Mouse (Mus musculus): ENCODE results near the gene 1700074P13Rik. TPM values are rescaled to one million over a fixed set of nuclear protein-coding genes. Genes with fewer than 3 reads are reported as not detected.
"Not testable (repeated sequence)": the region's sequence is repeated elsewhere in the genome, so short reads cannot be mapped to it uniquely, and the experiment has no call there.

Gene 1700074P13Rik
- polyA plus RNA-seq (2014; fragmentation: Nextera tagmentation; extraction: Ambion mirVana): not detected in 2 replicates

DNA sequence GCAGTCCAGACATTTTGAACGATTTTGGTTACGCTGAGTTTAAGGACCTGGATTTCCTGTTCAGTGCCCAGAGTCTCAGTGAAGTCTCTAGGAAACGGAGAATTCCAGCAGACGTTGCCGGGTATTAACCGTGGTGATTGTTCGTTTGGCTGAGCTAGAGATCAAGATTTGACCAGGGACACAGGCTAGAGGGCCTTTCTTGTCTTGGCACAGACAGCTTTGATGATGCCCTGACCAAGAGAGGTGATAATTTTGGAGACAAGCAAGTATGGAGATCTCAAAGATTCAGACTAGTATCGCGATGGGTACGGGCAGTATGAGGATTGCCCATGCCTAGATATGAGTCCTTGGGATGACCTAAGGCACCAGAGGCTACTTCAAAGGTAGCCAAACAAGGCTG lies at the start of gene 1700074P13Rik:
Gene 1700074P13Rik, minus strand, starts transcription at position 101 of the 400 bp plus-strand sequence.
- H3K9me3 ChIP-seq (ENCODE audit: control insufficient read depth, low read length): no peaks in the 10 kb centered on the region
- DNase-seq (ENCODE audit: low spot score): no peak
- no peaks in the 10 kb centered on the region for H3K36me3 ChIP-seq (ENCODE audit: control insufficient read depth, insufficient read depth, low read length)
- no peak within 1 kb of the TSS for H3K27ac ChIP-seq (replicated peaks; ENCODE audit: low read depth, low read length)
- H3K27me3 ChIP-seq (replicated peaks; ENCODE audit: control insufficient read depth, insufficient read depth, low read length): no peaks in the 10 kb centered on the region
- no peak within 1 kb of the TSS for H3K9ac ChIP-seq (ENCODE audit: low read depth, low read length)
- H3K4me1 ChIP-seq (ENCODE audit: control insufficient read depth, insufficient read depth, low read length): no peaks in the 10 kb centered on the region
- H3K4me3 ChIP-seq (ENCODE audit: low read depth, low read length): no peak within 1 kb of the TSS
- 93% methylated on average over 10 of the region's 10 CpGs for WGBS
- no peak within 1 kb of the TSS for H3K4me2 ChIP-seq (ENCODE audit: low read depth, low read length)
- no peak for ATAC-seq (ENCODE audit: low read depth)

- not testable (repeated sequence) for H3K4me2 ChIP-seq (ENCODE audit: low read depth, low read length); H3K36me3 ChIP-seq (ENCODE audit: control insufficient read depth, insufficient read depth, low read length); H3K9ac ChIP-seq (ENCODE audit: low read depth, low read length); H3K4me3 ChIP-seq (ENCODE audit: low read depth, low read length); DNase-seq (ENCODE audit: low spot score); H3K4me1 ChIP-seq (ENCODE audit: control insufficient read depth, insufficient read depth, low read length); ATAC-seq (ENCODE audit: low read depth); H3K9me3 ChIP-seq (ENCODE audit: control insufficient read depth, low read length); H3K27me3 ChIP-seq (replicated peaks; ENCODE audit: control insufficient read depth, insufficient read depth, low read length); H3K27ac ChIP-seq (replicated peaks; ENCODE audit: low read depth, low read length)
- 87% methylated on average over 2 of the region's 2 CpGs for WGBS
Observed at GRCm38 (mm10) chr6:40964454-40964853, 24.1 kb upstream of the 1700074P13Rik start, which contains the start of gene 1810009J06Rik. 1810009J06Rik (plus strand) TSS chr6:40964754.

- Histone ChIP-seq H3K4me2 (ENCODE audit: low read depth, low read length) (no peak overlapping the region), H3K36me3 (ENCODE audit: control insufficient read depth, insufficient read depth, low read length) (no peaks in the 10 kb centered on the region), H3K4me1 (ENCODE audit: control insufficient read depth, insufficient read depth, low read length) (no peaks in the 10 kb centered on the region), H3K9me3 (ENCODE audit: control insufficient read depth, low read length) (peaks cover 3% of the 10 kb centered on the region; the same call in 1 of the 2 replicates), H3K27ac (replicated peaks; ENCODE audit: low read depth, low read length) (no peak overlapping the region), H3K27me3 (replicated peaks; ENCODE audit: control insufficient read depth, insufficient read depth, low read length) (no peaks in the 10 kb centered on the region), H3K9ac (ENCODE audit: low read depth, low read length) (no peak overlapping the region), H3K4me3 (ENCODE audit: low read depth, low read length) (no peak overlapping the region)
- DNase-seq (ENCODE audit: low spot score): no peak
- ATAC-seq (ENCODE audit: low read depth): no peak
- 61% methylated on average over 2 of the region's 2 CpGs for WGBS
Observed at GRCm38 (mm10) chr6:40953716-40954115, 13.4 kb upstream of the 1700074P13Rik start.

DNA sequence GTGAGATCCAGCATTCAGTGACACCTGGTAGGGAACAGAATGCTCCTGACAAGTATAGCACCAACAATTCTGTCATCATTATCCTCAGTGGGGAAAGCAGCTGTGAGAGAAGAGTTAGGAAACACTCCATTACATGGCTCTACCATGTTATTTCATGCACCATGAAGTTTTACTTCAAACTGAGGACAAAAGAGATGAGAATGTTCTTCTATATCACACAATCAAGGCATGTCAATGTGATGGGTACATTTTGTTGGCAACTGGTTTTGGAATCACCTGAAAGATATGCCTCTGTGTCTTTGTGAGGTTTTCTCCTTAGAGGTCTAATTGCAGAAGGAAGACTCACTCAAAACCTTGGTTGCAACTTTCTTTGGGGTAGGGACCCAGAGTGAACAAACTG lies 11.4 kb upstream of the 1700074P13Rik start, which contains the start of gene Gm4744:
Gene Gm4744, minus strand, starts transcription at position 101 of the 400 bp plus-strand sequence.
- no peak within 1 kb of the TSS for H3K27ac ChIP-seq (replicated peaks; ENCODE audit: low read depth, low read length)
- no peak for DNase-seq (ENCODE audit: low spot score)
- H3K4me3 ChIP-seq (ENCODE audit: low read depth, low read length): no peak within 1 kb of the TSS
- H3K9me3 ChIP-seq (ENCODE audit: control insufficient read depth, low read length): no peaks in the 10 kb centered on the region
- H3K4me2 ChIP-seq (ENCODE audit: low read depth, low read length): no peak within 1 kb of the TSS
- no peaks in the 10 kb centered on the region for H3K4me1 ChIP-seq (ENCODE audit: control insufficient read depth, insufficient read depth, low read length)
- no peak for ATAC-seq (ENCODE audit: low read depth)
- H3K9ac ChIP-seq (ENCODE audit: low read depth, low read length): no peak within 1 kb of the TSS
- no peaks in the 10 kb centered on the region for H3K36me3 ChIP-seq (ENCODE audit: control insufficient read depth, insufficient read depth, low read length)
- no peaks in the 10 kb centered on the region for H3K27me3 ChIP-seq (replicated peaks; ENCODE audit: control insufficient read depth, insufficient read depth, low read length)

DNA sequence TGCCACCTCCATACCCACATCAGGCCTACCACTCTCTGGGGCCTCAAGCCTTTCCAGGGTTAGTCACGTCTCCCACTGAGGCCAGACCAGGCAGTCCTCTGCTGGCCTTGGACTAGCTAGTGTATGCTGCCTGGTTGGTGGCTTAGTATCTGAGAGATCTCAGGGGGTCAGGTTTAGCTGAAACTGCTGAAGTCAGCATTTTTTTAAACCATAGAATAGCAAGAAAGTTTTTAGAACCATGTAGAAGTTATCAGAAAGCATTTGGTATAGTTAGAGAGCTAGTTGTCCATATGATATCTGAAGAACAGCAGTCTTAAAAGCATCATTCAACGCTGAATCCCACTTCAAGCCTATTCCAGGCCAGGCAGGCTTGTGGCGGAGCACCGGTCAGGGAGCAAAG lies 20.4 kb downstream of the 1700074P13Rik start:
- 74% methylated on average over 4 of the region's 4 CpGs for WGBS

GRCm38 (mm10) chr6:40900287-40900686 lies 40.1 kb downstream of the 1700074P13Rik start, which contains the start of gene Prss58:
Prss58 (minus strand) TSS chr6:40900387.
- Histone ChIP-seq H3K36me3 (ENCODE audit: control insufficient read depth, insufficient read depth, low read length) (no peaks in the 10 kb centered on the region), H3K27ac (replicated peaks; ENCODE audit: low read depth, low read length) (no peak within 1 kb of the TSS), H3K4me2 (ENCODE audit: low read depth, low read length) (no peak within 1 kb of the TSS), H3K9ac (ENCODE audit: low read depth, low read length) (no peak within 1 kb of the TSS), H3K4me1 (ENCODE audit: control insufficient read depth, insufficient read depth, low read length) (no peaks in the 10 kb centered on the region), H3K27me3 (replicated peaks; ENCODE audit: control insufficient read depth, insufficient read depth, low read length) (no peaks in the 10 kb centered on the region), H3K9me3 (ENCODE audit: control insufficient read depth, low read length) (no peaks in the 10 kb centered on the region), H3K4me3 (ENCODE audit: low read depth, low read length) (no peak within 1 kb of the TSS)
- ATAC-seq (ENCODE audit: low read depth) (no peak), DNase-seq (ENCODE audit: low spot score) (no peak)

More for the DNA sequence above, 20.4 kb downstream of the 1700074P13Rik start:
- Histone ChIP-seq H3K27ac (replicated peaks; ENCODE audit: low read depth, low read length) (no peak overlapping the region), H3K9ac (ENCODE audit: low read depth, low read length) (no peak overlapping the region), H3K4me3 (ENCODE audit: low read depth, low read length) (no peak overlapping the region), H3K36me3 (ENCODE audit: control insufficient read depth, insufficient read depth, low read length) (no peaks in the 10 kb centered on the region), H3K4me2 (ENCODE audit: low read depth, low read length) (no peak overlapping the region), H3K27me3 (replicated peaks; ENCODE audit: control insufficient read depth, insufficient read depth, low read length) (no peaks in the 10 kb centered on the region), H3K4me1 (ENCODE audit: control insufficient read depth, insufficient read depth, low read length) (no peaks in the 10 kb centered on the region), H3K9me3 (ENCODE audit: control insufficient read depth, low read length) (no peaks in the 10 kb centered on the region)
- ATAC-seq (ENCODE audit: low read depth) (no peak), DNase-seq (ENCODE audit: low spot score) (no peak)

DNA sequence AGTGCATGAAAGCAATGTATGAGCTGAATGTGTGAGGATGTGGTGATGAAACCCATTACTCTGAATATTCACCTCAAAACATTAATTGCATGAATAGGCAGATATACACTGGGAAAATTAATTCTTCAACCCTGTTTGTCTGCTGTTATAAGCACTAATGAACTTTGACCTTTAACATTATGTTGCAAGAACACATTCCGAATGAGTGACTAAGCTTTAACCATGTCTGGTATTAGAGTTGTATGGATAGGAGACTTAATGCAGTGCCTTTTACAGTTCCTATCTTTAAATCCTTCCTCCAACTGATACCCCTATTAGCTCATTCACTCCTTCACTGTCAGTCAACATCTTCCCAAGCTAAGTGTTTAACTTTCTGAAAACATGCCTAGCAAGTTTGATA lies 45.6 kb downstream of the 1700074P13Rik start:
- no peak overlapping the region for H3K4me2 ChIP-seq (ENCODE audit: low read depth, low read length)
- no peak overlapping the region for H3K27ac ChIP-seq (replicated peaks; ENCODE audit: low read depth, low read length)
- no peaks in the 10 kb centered on the region for H3K27me3 ChIP-seq (replicated peaks; ENCODE audit: control insufficient read depth, insufficient read depth, low read length)
- H3K4me3 ChIP-seq (ENCODE audit: low read depth, low read length): no peak overlapping the region
- no peak for DNase-seq (ENCODE audit: low spot score)
- WGBS: 91% methylated on average over 1 of the region's 1 CpGs
- no peaks in the 10 kb centered on the region for H3K36me3 ChIP-seq (ENCODE audit: control insufficient read depth, insufficient read depth, low read length)
- no peak for ATAC-seq (ENCODE audit: low read depth)
- H3K9me3 ChIP-seq (ENCODE audit: control insufficient read depth, low read length): no peaks in the 10 kb centered on the region
- H3K4me1 ChIP-seq (ENCODE audit: control insufficient read depth, insufficient read depth, low read length): no peaks in the 10 kb centered on the region
- H3K9ac ChIP-seq (ENCODE audit: low read depth, low read length): no peak overlapping the region

DNA sequence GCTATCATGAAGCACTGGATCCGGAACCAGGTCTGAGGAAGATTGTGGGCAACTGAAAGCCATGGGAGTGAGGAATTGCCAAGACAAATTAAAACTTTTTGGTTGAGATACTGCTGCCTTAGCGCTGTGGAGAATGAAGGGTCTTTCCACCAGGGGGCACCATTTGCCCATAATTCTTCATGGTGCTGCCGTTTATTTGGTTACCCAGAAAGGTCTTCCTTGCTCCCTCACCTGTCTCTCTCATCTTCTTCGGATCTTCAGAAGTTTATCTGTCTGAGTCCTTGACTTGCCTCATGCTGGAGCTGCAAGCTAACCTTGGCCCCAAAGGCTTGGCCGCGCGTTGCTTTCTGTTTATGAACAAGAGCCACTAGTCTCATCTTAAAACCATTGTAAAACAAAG lies 46.8 kb downstream of the 1700074P13Rik start:
- 37% methylated on average over 7 of the region's 7 CpGs for WGBS
- DNase-seq (ENCODE audit: low spot score): no peak

DNA sequence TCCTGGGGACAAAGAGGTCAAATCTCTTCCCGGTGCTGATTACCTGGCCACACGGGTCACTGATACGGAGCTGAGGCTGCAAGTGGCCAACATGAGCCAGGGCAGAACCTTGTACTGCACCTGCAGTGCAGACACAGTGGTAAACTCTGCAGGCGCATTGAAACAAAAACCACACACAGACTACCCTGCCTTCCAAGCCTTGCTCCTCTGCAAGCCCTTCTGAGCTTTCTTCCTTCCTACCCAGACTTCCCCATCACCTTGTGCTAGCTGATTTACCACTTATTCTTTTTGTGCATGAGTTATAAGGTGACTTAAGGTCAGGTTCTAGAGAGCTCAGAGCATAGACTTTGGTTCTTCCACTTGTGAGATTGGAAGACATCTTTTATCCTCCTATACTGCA lies 48.6 kb downstream of the 1700074P13Rik start:
- no peak overlapping the region for H3K4me2 ChIP-seq (ENCODE audit: low read depth, low read length)
- H3K36me3 ChIP-seq (ENCODE audit: control insufficient read depth, insufficient read depth, low read length): no peaks in the 10 kb centered on the region
- H3K4me3 ChIP-seq (ENCODE audit: low read depth, low read length): no peak overlapping the region
- no peaks in the 10 kb centered on the region for H3K9me3 ChIP-seq (ENCODE audit: control insufficient read depth, low read length)
- 88% methylated on average over 4 of the region's 4 CpGs for WGBS
- no peak for DNase-seq (ENCODE audit: low spot score)
- no peak overlapping the region for H3K9ac ChIP-seq (ENCODE audit: low read depth, low read length)
- H3K27ac ChIP-seq (replicated peaks; ENCODE audit: low read depth, low read length): no peak overlapping the region
- no peaks in the 10 kb centered on the region for H3K4me1 ChIP-seq (ENCODE audit: control insufficient read depth, insufficient read depth, low read length)
- H3K27me3 ChIP-seq (replicated peaks; ENCODE audit: control insufficient read depth, insufficient read depth, low read length): no peaks in the 10 kb centered on the region
- ATAC-seq (ENCODE audit: low read depth): no peak

More for the DNA sequence above, 46.8 kb downstream of the 1700074P13Rik start:
- Histone ChIP-seq H3K4me1 (ENCODE audit: control insufficient read depth, insufficient read depth, low read length) (no peaks in the 10 kb centered on the region), H3K9me3 (ENCODE audit: control insufficient read depth, low read length) (no peaks in the 10 kb centered on the region), H3K27me3 (replicated peaks; ENCODE audit: control insufficient read depth, insufficient read depth, low read length) (no peaks in the 10 kb centered on the region), H3K27ac (replicated peaks; ENCODE audit: low read depth, low read length) (no peak overlapping the region), H3K9ac (ENCODE audit: low read depth, low read length) (no peak overlapping the region), H3K4me2 (ENCODE audit: low read depth, low read length) (no peak overlapping the region), H3K4me3 (ENCODE audit: low read depth, low read length) (no peak overlapping the region), H3K36me3 (ENCODE audit: control insufficient read depth, insufficient read depth, low read length) (no peaks in the 10 kb centered on the region)
- ATAC-seq (ENCODE audit: low read depth): no peak

Data from embryonic facial prominence, embryonic 14.5 days (tissue).